Comparison of ENCODE assay signal across 25 mouse cellular contexts in genomic region chr13:104502406-104502805, GRCm38 (mm10).
"Had no signal": no experiment of that assay in that cellular context is flagged by ENCODE, and none has a peak within 500 bp of the region (broad histone marks: within the 10 kb centered on the region; RNA-seq: fewer than 3 reads in every experiment).

No protein-coding gene starts in this region.

- H3K9ac ChIP-seq: forebrain, postnatal 0 days; heart, embryonic 13.5 days; heart, embryonic 15.5 days; hindbrain, embryonic 13.5 days; hindbrain, embryonic 15.5 days; kidney, embryonic 15.5 days; limb, embryonic 12.5 days; liver, embryonic 13.5 days had no signal

- H3K27me3 ChIP-seq: heart, embryonic 13.5 days; heart, embryonic 15.5 days; hindbrain, embryonic 13.5 days; hindbrain, embryonic 15.5 days; kidney, embryonic 15.5 days; limb, embryonic 12.5 days; liver, embryonic 13.5 days had no signal

- H3K4me2 ChIP-seq: heart, embryonic 11.5 days; heart, embryonic 13.5 days; heart, embryonic 15.5 days; hindbrain, embryonic 13.5 days; hindbrain, embryonic 15.5 days; kidney, embryonic 15.5 days; limb, embryonic 12.5 days; liver, embryonic 11.5 days; liver, embryonic 13.5 days had no signal

- H3K9me3 ChIP-seq: heart, embryonic 13.5 days; heart, embryonic 15.5 days; hindbrain, embryonic 13.5 days; hindbrain, embryonic 15.5 days; kidney, embryonic 15.5 days; limb, embryonic 12.5 days; liver, embryonic 13.5 days had no signal

- H3K4me1 ChIP-seq: heart, embryonic 13.5 days; hindbrain, embryonic 13.5 days; hindbrain, embryonic 15.5 days; limb, embryonic 12.5 days; liver, embryonic 13.5 days had no signal

- H3K4me3 ChIP-seq: heart, embryonic 13.5 days; heart, embryonic 15.5 days; hindbrain, embryonic 13.5 days; hindbrain, embryonic 15.5 days; kidney, embryonic 15.5 days; left cerebral cortex, adult 2 months; limb, embryonic 12.5 days; liver, embryonic 13.5 days had no signal

- H3K27ac ChIP-seq: heart, embryonic 13.5 days; heart, embryonic 15.5 days; hindbrain, embryonic 13.5 days; hindbrain, embryonic 15.5 days; hindbrain, postnatal 0 days; kidney, embryonic 15.5 days; kidney, postnatal 0 days; left cerebral cortex, adult 2 months; limb, embryonic 12.5 days; liver, embryonic 13.5 days had no signal

- ATAC-seq: forebrain, postnatal 0 days; hindbrain, postnatal 0 days; intestine, embryonic 16.5 days had no signal

- DNase-seq: forebrain, postnatal 0 days; gastrocnemius, postnatal 14 days; gastrocnemius, postnatal 36 days; heart, adult 18-20 months; kidney, adult 11 months; kidney, adult 2 months; kidney, adult 9 months; kidney, postnatal 14 days; kidney, postnatal 36 days; layer of hippocampus, adult 9-11 months; layer of hippocampus, postnatal 36 days; liver; liver, embryonic 13.5 days had no signal

- H3K36me3 ChIP-seq: heart, embryonic 13.5 days; heart, embryonic 15.5 days; hindbrain, embryonic 13.5 days; hindbrain, embryonic 15.5 days; kidney, embryonic 15.5 days; limb, embryonic 12.5 days; liver, embryonic 13.5 days had no signal
